Mouse (Mus musculus) neutrophil, adult 5-6 weeks (primary cell): Measurements from ENCODE around the gene Rapgef1. TPM values are rescaled to one million over a fixed set of nuclear protein-coding genes. Genes with fewer than 3 reads are reported as not detected.
"Not testable (repeated sequence)": the region's sequence is repeated elsewhere in the genome, so short reads cannot be mapped to it uniquely, and the experiment has no call there.

Source experiments
- ATAC-seq: fragments of 151-379, 151-347 bp; 2 replicates; pipeline ENCODE4 v1.8.0; 2017; ENCODE audit warnings: mild to moderate bottlenecking, moderate TSS enrichment; ENCODE audit not compliant: insufficient number of reproducible peaks, poor library complexity, low FRiP score, severe bottlenecking; ENCODE audit errors: extremely low read depth
- total RNA-seq: library from RNA; stranded (forward); fragments of 200-1000 nt; gene quantifications from 2 replicates; pipeline ENCODE4 v1.2.3, GENCODE M21; 2017

The Rapgef1 gene
- total RNA-seq, 1 experiment from 2014 or later = 93.5 TPM

- ATAC-seq = no peak
These were observed 2.8 kb downstream of the Rapgef1 start for GRCm38 (mm10) chr2:29622126-29623005.

GRCm38 (mm10) chr2:29623247-29624090 lies 3.9 kb downstream of the Rapgef1 start:
- ATAC-seq = no peak

- peak; percentile 57 for ATAC-seq
These were observed 4.6 kb downstream of the Rapgef1 start for GRCm38 (mm10) chr2:29624091-29624608.

DNA sequence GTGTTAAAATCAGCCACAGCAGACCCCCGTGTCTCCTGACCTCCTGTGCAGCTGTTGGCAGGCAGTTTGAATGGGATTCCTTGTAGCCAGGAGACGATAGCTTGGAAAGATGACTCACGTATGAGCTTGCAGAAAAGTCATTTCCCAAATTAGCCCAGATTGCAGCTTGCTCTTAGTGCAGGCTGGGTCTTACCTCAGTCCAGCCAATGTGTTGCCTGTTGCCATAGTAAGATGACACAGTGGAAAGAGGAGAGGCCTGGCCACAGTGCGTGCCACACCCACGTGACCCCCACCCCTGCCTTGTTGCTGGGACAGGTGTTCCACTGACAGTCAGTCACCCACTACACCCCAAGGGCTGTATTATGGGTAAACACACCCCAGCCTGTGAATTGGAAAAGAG lies 5.2 kb downstream of the Rapgef1 start:
- ATAC-seq = peak; percentile 75

DNA sequence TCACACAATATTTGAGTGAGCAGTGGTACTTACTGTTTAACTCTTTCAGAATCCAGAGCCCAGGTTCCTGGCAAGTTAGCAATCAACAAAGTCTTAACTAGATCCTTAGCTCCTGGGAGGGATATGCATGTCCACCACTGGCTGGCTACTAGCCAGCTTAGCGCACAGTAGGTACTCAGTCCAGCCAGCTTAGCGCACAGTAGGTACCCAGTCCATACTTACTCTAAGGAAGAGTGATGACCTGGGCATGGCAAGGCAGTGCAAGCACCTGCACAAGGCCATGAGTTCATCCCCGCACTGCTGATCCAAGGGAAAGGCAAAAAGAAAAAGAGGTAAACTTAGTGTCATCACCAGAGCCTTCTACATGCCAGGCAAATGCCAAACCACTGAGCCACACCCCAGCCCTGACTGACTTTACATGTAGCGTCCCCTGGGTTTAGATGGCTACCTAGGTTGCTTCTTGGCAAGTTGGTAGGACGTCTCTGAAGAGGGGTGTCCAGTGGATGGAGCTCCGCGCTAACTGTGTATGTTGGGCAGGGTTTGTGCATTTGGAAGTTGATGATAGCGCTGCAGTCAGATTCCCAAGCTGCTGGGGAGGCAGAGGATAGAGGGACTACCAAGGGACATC lies 6.2 kb downstream of the Rapgef1 start:
- no peak for ATAC-seq

GRCm38 (mm10) chr2:29627337-29627736 lies 7.8 kb downstream of the Rapgef1 start:
- ATAC-seq = no peak

DNA sequence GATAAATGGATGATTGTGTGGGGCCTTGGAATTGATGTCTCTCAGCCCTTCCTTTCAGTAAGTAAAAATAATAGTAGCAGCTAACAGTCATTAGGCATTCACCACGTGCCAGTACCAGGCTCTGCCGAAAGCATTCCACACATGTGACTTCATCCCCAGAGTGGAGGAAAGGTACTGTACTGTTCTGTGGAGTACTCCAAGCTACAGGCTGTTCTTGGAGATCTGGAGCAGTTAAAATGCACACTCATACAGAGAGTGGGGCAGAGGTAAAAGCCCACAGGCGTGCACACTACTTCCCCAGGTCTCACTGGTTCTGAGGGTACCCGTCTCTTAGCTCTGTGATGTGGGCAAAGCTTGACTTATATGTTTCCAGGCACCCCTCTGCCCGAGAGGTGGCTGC lies 8.7 kb downstream of the Rapgef1 start:
- ATAC-seq = no peak

DNA sequence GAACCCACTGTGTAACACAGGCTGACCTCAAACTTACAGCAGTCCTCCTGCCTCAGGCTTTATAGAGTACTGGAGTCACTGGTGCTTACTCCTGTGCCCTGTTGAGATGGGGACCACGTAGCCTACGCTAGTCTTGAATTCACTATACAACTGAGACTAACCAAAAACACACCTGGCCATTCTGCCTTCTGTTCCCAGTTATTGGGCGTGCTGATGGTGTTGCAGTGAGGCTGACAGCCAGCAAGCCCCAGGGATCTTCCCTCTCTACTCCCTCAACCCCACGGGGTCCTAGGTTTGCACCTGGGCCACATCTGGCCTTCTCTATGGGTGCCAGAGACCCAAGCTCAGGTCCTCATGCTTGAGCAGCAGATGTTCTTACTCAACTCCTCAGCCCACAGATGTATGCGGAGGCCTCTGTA lies 9.3 kb downstream of the Rapgef1 start:
- ATAC-seq = no peak

- no peak for ATAC-seq
These were observed 9.8 kb downstream of the Rapgef1 start for GRCm38 (mm10) chr2:29629311-29629710.

- ATAC-seq = no peak
These were observed 10.7 kb downstream of the Rapgef1 start for GRCm38 (mm10) chr2:29630141-29630771.

DNA sequence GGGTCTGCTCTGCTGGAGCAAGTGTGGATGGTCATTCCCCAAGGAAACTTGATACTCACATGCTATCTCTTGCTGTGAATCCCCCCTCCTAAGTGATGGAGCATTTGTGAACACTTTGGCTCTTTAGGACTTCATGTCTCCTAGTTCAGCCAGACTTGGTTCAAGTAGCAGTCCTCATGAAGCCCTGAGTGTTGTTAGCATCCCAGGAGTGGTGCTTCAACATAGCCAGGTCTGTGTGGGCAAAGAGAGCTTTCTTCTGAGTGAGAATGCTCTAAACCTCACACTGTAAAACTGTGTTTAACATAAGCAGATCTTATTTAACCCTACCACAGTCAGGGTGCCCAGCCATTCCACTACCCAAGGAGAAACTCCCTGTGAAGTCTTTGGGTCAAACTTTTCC lies 11.5 kb downstream of the Rapgef1 start:
- no peak for ATAC-seq

GRCm38 (mm10) chr2:29631564-29632167 lies 12.1 kb downstream of the Rapgef1 start:
- ATAC-seq = not testable (repeated sequence)

DNA sequence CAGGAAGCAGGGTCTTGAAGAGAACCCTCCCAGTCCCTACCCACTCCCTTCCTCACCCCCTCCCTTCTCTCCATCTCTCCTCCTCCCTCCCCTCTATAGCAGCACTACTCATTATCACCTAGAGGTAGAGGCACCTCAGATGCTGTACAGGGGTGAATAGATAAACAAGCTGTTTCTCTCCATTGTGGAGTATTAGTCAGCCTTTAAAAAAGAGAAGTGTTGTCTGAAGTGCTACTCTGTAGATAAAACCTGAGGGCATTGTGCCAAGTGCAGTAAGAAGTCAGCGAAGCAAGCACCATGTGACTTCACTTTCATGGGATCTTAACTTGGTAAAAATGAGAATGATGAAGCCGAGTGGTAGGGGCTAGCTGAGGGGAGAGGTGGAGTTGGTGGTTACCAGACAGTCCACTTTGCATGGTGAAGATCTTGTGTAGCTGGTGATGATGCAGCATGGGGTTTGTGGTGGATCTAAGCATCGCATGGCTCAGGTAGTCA lies 12.7 kb downstream of the Rapgef1 start:
- peak; percentile 80 for ATAC-seq

DNA sequence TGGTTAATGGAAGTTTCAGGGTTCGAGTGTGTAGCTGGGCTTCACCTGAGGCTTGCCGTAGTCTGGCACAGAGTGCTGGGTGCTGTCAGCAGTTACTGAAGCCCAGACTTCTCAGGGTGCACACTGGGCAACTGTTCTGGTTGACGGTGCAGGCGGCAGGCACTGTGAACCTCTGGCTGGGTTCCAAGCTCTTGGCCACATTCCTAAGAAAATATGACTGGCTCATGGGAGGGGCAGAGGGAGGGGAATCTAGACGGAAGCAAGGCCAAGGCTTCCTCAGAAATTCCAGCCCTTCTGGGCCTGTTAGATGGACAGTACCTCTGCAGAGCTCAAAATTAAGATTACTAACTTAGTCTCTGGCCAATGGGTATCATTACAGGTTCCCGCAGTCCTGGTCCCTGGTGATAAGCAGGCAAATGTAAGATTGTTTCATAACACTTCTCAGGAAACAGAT lies 13.6 kb downstream of the Rapgef1 start:
- ATAC-seq = no peak

DNA sequence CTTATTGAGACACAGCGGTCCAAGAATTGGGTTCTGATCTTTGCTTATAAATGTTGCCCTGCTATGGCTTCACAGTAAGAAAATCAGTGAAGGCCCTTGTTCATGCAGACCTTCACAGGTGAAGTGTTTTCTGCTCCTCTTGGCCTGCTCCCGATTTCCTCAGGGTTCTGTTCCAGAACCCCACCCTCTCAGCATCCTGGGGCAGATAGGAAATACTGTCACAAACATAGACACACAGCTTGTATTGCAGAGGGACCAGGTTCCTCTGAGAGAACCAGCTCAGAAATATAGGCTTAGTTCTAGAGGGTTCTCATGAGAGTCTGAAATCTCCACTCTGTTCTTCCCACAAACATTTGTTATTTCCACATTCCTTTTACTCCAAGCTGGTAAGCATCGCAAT lies 14.3 kb downstream of the Rapgef1 start:
- ATAC-seq = no peak

DNA sequence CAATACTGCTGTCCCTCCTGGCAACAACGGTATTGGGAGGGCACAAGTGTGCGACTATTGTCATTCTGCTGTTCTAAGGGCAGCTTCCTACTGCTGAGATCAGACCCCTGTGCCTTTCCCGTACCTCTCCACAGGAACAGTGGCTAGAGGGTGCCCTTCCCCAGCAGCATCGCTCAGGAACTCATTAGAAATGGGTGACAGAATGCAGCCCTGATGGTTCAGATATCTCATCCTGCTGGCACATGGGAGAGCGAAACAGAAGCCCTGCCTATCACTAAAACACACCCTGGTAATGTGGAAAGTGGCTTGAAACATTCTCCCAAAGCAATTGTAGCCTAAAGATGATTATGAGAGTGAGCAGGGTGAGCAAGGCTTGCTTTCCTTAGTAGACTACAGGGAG lies 15.0 kb downstream of the Rapgef1 start:
- no peak for ATAC-seq

DNA sequence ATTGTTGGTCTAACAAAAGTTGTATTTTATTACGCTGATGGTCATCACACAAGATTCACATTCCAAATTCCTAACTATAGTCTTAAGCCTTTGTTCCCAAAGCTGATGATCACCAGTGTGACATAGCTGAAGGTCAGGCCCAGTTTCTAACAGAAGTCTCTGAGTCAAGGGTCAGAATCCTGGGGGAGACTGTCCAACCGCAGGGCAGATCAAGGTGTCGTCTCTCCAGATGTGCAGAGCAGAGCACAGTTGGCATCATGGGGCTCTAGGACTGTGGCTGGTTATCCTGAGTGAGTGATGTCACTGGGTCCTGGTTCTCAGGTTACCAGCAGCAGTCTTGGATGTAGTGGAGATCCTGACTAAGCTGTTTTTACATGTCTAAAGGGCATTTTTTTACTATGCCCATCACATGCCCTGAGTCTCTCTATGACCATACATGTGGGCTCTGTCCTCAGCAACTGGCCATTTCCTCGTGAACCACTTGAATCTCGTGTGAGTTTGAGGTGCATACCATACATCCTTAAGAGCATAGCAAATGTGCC lies 16.5 kb downstream of the Rapgef1 start:
- no peak for ATAC-seq

- no peak for ATAC-seq
These were observed 18.0 kb downstream of the Rapgef1 start for GRCm38 (mm10) chr2:29637528-29637927.
